Mouse (Mus musculus) lung, postnatal 36 days (tissue): ENCODE measurements around the gene Mctp2.

Source experiments
- DNase-seq: peaks from one replicate; pipeline ENCODE4 v3.0.0; 2022; ENCODE audit warnings: mixed read lengths

The Mctp2 gene

DNA sequence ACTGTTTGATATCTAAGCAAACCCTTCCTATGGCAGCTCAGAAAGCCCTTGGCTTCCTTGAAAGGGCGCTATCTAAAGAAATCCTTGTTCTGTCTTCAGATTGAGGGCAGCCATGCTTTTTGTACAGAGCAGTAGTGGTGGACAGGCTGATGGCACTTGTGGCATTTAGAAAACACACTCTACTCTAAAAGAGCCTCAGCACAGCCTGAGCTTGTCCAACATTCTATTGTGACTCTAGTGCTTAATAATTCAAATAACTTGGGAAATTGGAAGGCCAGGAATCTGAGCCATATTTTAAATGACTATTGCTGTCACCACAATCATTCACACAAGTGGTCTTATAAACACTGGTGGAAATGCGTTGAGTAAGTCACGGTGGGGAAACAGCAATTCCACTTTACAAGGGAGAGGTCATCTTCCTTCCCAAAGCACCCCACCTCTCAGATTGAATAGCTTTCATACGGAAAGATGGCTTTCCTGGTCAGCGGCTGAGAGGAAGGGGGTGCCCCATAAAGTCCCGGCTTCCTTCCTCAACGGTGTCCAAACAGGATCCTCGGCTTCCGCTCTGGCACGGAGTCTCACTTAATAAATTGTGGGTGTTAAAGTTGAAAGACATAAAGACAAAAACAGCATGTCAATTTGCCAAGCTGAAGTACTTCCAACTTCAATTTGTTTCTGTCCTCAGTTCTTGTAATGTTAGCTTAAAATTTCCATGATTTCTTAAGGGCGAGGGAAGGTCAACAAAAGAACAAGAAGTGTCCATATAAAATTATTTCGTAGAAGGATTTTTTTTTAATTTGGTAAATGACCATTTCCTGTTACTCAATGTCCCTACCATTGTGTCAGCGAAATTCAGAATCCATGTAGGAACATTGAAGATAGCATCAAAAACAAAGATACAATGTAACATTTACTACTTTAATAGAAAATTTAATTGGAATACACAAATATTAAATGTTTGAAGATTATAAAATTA, 140.4 kb downstream of the Mctp2 start:
- DNase-seq, result peak; percentile 79

DNA sequence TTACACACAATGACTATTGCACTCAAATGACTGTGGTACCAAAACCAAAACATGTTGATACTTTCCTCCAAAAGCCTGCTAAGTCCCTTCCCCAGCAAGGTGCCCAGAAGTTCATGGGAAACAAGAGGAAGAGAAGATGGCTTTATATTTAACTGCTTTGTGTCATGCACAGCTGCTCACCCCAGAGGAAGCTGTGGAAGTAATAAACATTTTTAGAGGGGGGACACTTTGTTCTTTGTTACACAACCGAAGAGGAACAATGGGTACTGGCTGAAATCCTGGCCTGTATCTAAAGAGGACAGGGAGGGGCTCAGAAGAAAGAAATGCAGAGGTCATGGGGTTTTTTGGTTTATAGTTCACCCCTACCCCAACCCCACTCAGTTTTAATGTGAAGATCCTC, 144.2 kb downstream of the Mctp2 start:
- DNase-seq, result peak; percentile 23

GRCm38 (mm10) chr7:72159513-72160063, 146.8 kb downstream of the Mctp2 start:
- DNase-seq, result no peak

- DNase-seq, result no peak
Observed at GRCm38 (mm10) chr7:72150799-72151708, 155.4 kb downstream of the Mctp2 start.

GRCm38 (mm10) chr7:72149073-72149472, 157.3 kb downstream of the Mctp2 start:
- peak; percentile 67 for DNase-seq

DNA sequence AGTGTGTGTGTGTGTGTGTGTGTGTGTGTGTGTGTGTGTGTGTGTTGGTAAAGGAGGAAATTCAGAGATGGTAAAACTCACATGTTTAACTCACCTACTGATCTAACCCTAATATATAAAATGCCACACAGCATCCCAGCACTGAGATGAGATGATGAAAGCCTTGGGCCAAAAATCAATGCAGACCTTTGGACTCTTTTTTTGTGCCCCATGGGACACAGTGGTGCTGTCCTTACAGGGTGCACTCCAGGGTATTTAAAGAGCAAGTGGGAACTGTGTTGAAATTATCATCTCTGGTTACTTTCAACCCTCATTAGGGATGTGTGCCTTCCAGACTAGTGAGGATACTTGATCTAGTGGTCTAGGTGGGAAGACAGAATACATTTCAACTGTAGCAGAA, 159.6 kb downstream of the Mctp2 start:
- no peak for DNase-seq

- no peak for DNase-seq
Observed at GRCm38 (mm10) chr7:72145726-72146520, 160.5 kb downstream of the Mctp2 start.

DNA sequence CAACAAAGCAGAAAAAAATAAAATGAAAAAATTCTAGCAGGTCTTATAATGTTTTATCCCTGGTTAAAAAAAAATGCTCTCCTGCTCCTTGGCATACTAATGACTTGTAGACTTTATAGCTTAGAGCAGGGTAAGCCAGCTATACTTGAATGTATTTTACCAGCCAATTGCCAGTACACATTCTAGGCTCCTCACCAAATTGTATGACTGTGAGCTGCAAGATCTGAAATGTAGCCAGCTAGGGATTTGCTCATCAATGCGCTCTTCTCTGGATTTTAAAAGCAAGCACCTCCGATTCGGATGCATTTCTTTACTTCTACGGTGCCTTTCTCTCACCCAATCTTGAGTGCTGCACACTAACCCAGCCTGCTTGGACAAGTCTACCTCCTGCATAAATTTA, 167.7 kb downstream of the Mctp2 start:
- no peak for DNase-seq

GRCm38 (mm10) chr7:72120986-72121385, 185.4 kb downstream of the Mctp2 start:
- DNase-seq, result no peak

DNA sequence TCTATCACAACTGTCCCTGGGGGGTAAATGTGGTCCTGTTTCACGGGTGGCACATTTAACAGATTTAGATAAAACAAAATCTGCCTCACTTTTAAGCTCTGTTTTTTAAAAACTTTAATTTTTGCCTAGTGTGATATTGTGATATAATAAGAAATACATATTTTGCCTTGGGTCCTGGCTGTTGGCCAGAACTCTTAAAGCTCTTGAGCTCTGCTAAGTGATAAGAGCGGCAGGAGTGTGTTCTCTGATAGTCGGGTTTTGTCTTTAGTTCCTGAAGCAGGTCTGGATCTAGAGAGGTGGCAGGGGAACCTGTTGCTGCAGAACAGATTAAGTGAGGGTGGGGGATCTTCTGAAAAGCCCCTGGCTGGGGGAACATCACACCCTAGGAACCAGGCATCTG, 186.7 kb downstream of the Mctp2 start:
- DNase-seq, result peak; percentile 22

DNA sequence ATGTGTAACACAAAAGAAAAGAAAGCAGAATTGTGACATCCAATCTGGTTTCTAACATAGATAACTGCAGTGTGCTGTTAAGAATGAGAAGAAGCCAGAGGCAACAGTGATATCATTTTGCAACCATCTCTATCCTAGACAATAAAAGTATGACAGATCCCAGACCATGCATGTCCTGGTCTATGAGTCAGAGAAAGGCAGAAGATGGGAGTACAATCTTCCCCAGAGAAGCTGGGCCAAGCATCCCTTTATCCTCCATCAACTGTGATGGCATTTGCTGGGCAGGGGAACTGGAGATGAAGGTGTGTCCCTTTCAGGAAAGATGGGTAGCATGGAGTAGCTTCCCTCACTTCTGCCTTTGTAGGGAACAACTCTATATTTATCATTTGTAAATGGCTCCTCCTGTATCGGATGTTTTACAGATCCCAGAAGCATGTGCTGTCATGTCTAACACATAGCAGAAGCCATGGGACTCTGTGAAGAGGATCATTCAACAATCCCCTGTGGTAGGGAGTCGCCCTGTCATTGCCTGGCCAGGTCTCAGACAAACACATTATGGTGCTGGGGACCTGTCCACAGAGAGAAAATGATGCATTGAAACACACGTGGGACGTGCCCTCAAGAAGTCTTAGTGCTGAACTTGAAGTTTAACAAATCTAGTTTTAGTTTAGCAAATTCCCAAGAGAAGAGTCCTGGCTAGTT, 188.9 kb downstream of the Mctp2 start:
- no peak for DNase-seq

DNA sequence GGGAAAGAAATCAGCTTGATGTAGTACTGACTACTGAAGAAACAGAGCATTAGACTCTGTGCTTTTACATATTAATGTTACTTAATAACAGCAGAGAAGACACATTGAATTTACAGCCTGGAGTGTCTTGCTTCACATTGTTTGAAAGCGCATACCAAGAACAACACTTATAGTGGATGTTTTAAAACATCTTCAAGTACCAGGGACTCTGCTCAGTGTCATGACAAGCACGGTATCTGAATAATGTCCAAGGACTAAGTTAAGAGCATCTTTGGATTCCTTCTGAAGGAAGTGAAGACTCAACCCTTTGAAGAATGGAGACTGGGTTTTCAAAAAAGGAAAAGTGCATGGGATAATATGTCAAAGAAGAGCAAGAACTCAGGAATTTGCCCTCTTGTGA, 191.3 kb downstream of the Mctp2 start:
- no peak for DNase-seq

DNA sequence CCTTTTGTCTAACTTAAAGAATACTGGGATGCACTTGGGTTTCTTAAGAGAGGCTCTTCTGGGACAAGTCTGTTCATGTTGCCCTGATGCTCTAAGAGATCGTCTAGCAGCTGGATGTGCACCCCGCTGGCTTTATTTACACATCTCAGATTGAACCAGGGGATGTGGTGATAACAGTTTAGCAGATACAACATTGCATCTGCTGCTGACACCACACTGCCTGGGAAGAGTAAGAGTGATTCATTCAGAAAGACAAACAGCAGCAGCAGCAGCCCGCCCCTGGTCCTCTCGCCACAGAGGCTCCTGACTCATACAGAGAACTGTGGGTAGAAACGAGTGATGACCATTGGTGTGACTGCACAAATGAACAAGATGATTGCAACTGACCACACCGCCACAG, 195.8 kb downstream of the Mctp2 start:
- no peak for DNase-seq

DNA sequence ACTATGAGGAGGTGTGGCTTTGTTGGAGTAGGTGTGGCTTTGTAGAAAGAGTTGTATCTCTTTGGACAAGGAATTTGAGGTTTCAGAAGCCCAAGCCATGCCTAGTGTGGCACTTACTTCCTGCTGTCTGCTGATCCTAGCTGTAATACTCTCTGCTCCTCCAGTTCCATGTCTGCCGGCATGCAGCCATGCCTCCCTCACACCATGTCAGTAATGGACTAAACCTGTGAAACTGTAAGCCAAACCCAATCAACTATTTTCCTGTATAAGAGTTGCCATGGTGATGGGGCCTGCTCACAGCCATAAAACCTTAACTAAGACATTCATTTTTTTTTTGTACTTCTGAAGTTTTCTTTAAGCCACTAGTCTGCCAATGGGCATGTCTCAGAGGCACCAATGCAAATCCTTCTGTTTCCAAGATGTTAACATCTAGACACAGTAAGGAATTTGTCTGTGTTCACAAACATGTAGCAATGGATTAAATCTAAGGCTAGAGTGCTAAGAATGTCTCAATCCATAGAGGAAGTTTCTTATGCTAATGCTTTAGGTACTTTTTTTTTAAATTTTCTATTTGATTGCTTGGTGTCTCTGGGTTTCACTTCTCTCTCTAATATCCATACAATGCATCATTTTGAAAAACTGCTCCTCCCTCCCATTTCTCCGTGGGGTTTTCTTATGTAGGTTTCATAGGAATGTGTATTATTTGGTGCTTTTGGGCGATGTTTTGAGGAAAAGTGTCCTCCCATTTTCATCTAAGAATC, 197.6 kb downstream of the Mctp2 start:
- DNase-seq, result no peak

GRCm38 (mm10) chr7:72104170-72104569, 202.2 kb downstream of the Mctp2 start:
- no peak for DNase-seq

DNA sequence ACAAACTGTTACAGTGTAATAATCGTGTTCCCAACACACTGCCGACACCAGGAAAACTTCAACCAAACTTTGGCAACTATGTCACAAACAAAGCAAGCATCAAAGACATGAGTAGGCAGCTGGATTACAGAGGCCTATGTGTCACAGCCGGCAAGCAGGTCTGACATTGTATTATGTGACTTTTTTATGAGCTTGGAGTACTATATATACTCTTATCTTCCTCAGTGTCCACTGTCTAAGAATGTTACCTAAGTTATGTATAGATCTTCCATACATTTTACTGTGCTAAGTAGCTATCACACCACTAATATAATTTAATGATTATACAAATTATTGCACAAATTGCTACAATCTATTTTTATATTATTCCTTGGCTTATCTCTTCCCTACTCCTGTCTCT, 202.8 kb downstream of the Mctp2 start:
- no peak for DNase-seq

DNA sequence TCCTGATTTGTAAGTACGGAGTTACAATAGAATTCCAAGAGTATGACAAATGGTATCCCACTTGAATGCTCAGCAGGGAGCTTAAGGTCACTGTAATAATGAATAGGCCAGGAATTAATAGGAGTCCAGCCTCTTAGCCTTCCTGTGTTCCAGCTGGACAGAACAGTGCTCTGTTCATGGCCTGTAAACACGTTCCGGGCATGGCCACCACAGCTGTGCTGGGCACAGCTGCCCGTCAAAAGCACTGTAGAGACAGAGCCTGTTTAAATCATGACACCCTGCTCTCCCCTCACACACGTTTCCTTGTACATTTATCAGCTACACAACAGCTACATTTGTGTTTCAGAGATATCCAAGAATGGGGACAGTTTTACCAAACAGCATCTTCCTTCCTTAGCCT, 205.7 kb downstream of the Mctp2 start:
- DNase-seq, result no peak

DNA sequence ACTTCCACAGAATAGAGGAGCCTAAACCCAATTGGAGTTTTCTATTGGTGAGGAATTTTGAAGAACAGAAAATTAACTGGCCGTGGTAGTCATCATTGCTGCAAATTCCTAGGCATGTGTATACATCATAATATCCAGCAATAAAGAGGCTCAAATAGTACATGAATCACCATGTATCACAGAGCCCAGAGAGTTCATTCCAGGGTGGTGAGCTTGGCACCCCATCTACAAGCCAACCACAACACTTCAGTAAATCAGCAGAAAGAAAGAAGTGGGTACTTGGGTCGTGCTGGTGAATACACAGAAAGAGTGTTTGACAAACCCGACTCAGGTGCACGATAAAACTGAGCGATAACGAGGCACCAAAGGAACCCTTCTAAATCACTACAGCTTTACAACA, 207.8 kb downstream of the Mctp2 start:
- peak; percentile 11 for DNase-seq

- no peak for DNase-seq
Observed at GRCm38 (mm10) chr7:72096973-72097372, 209.4 kb downstream of the Mctp2 start.

DNA sequence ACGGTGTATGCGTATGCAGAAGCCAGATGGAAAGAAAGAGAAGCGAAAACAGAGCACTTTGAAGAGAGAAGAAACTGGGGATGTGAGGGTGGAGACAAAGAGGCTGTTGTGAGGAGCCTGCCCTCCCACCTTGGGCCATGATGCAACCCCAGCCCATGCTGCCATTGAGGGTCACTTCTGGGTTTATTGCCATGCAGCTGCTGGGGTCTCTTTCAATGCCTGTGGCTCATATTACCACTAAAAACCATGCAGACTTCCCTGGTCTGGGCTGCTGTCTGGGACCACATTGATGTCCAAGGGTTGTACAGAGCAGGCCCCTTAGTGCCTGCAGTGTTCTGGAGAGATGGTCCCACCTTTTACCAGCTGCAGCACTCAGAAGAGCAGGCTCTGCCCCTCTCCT, 210.0 kb downstream of the Mctp2 start:
- no peak for DNase-seq
